Mouse (Mus musculus): ENCODE measurements around the gene Gm17324.

DNA sequence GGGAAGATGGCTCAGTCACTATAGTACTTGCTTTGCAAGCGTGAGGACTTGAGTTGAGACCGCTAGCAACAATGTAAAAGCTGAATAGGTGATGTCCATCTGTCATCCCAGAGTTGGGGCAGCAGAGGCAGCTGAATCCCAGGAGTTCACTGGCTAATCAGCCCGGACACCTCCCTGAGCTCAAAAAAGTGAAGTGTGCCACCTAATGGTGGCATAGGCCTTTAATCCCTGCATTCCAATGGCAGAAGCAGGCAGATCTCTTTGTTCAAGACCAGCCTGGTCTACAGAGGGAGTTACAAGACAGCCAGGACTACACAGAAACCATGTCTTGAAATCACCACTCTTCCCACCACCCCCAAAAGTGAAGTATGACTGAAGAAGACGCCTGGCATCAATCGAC is 16.1 kb downstream of the Gm17324 start:
- TF ChIP-seq CTCF (IDR thresholded peaks at IDR 0.05; ENCODE audit: low read depth, low read length) (peak; percentile 19), POLR2A (IDR thresholded peaks at IDR 0.05; ENCODE audit: insufficient read depth, low read length) (no peak), EP300 (IDR thresholded peaks at IDR 0.05; ENCODE audit: insufficient read depth, low read depth, low read length) (no peak)
